Mouse (Mus musculus) left cerebral cortex, adult 11 months (tissue): ENCODE data around the gene Siah1a.

Source experiments
- DNase-seq: peaks from one replicate; pipeline ENCODE4 v3.0.0; 2022; ENCODE audit warnings: low spot score

The Siah1a gene

DNA sequence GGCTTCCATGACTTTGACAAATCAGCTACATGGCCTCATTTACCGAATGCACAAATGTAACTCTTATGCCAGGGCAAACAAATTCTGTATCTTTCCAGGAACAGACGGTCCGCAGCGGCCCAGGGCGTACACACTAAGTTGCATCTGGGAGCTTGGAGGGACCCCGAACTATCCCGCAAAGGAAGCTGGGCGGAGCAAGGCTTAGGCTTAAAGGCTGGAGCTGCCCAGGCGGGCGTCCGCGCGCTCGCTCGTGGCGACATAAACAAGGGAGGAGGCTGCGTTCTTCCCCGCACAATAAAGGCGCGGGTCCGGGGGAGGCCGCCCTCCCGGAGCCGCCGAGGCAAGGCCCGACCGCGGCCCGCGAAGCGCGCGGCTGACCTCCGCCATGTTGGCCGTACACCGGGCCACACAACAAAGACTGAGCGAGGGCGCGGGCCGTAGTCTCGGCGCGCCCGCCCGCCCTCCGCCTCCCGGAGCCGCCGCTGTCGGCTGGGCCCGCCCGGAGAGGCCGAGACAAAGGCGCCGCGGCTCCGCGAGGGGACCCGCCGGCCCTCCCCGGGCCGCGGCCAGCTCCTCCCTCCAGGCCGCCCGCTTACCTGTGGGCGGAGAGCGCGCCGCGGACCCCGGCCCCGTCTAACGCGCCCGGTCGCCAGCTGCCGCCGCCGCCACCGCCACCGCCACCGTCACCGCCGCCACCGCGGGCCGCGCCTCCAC is at the start of gene Siah1a, which contains the start of gene Gm10638:
Siah1a (minus strand) TSS at position 714 of the 714 bp plus-strand sequence.
Gm10638 (plus strand) TSS at position 479 of the 714 bp plus-strand sequence.
- DNase-seq = peak; percentile 36

DNA sequence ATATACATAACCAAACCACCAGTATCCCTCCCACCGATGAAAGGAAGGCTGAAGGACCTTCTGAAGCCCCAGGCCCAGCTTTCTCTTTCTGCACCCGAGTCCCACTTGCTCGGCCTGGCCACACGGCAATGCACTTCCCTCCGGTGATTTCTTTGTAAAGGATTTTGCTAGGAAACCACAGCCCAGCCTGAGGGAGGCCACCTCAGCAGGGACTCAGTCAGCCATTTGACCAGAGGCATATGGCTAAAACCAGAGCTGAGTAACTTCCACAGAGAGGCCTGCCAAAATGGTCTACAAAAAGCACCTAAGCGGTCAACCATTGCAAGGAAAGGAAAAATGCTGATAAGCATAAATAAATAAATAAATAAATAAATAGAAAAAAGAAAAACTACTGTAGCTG is 49.0 kb upstream of the Siah1a start:
- no peak for DNase-seq

DNA sequence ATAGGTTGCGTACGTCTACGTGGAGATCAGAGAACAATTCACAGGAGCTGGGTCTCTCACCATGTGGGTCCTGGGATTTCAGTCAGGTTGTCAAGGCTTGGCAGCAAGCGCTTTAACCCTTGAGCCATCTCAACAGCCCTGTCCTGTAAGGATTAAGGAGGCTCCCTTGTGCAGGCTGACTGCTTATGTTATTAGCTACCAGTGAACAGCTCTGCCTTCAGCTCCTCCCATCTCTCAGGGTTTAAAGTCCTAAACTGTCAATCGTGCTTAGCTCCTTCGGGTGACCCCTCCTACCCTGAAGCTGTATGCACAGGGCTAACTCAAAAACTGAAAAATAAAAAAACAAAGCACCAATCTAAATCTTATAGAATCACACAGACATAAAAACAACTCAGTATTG is 45.8 kb upstream of the Siah1a start:
- DNase-seq = no peak

GRCm38 (mm10) chr8:86789576-86789975 is 43.8 kb upstream of the Siah1a start:
- no peak for DNase-seq

DNA sequence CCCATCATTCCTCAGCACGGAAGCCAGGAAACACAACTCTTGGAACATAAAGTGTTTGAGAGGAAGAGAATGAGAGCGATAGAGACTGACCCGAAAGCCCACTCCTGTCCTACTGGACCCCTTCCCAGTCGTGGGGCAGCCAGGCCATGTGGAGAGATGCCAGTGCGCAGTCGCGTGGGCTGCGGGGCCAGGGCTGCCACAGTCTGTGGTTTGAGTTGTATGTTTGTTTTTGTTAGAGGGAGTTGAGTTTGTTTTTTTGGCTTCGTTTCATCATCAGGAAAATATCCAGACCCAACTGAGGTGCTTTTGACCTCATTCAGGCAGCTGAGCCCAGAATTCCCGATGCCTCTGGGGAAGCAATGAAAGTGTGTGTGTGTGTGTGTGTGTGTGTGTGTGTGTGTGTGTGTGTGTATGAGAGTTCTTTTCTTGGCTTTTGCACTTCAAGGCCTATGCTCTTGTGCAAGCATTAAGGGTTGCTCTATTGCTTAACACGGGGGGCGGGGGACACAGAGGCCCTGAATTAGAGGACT is 42.2 kb upstream of the Siah1a start:
- DNase-seq = no peak

GRCm38 (mm10) chr8:86786498-86786897 is 40.8 kb upstream of the Siah1a start:
- no peak for DNase-seq

DNA sequence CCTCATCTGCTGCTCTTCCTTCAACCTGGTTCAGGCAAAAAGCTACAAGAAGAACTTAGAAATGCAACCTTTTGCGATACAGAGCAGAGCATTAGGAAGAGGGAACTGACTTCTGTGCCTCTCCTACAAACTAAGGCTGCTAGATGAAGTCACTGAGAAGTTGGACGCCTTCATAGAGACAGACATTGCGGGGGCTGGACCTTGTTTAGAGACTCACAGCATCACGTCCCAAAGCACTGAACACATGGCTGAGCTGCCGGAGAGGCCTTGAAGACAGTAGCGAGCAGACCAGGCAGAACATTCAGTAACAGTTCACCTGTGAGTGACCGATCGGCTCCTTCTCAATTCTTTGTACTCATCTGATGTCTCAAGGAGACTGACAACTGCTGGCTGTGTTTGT is 35.4 kb upstream of the Siah1a start:
- DNase-seq = no peak

DNA sequence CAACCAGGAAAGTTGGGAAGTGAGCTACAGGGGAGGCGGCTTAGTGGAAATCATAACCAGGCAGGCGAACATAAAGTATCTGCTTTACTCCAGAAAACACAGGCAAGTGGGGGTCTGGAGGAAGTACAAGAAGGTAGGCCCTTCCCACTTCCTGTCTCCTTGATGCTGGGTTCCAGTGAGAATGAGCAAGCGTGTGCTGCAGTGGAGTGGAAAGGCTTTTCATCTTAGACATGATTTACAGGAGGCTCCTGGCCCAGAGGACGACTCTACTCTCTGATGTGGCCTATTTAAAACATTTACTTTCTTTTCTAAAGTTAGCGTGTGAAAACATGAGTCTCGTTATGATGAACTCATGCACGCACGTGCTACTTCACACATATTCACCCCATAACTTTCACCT is 33.5 kb upstream of the Siah1a start:
- no peak for DNase-seq

DNA sequence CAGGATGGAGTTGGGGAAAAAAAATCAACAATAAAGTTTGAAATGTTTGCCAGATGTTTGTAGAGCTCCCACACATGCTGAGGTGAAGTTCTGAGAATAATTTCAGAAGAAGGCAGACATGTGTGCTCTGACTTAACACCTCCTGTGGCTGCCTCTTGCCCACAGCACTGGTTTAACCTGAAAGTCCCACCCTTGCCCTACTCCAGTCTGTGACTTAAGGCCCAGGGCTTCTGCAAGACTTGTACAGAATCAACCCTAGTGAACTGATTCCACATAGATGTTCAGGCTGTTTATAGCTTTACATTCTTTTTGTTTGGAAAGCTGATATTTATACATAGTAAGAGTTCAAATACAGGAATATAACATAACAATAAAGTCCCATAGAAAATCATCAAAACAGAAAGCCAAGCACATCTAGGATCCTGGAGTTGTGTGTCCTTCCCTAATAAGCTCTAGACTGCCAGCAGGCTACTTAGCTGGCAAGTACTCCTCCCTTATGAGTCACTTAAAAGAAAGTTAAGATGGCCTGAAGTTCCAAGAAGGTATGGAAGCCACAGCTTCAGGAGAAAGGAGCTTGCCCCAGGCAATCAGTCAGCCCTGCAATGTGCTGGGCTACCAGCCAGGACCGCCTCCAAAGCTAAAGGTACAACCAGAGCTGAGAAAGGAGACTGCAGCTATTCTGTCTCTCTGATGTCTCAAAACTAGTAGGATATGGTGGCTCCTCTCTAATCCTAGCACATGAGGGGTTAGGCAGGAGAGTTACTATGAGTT is 24.4 kb upstream of the Siah1a start:
- DNase-seq = no peak

GRCm38 (mm10) chr8:86768499-86768898 is 22.8 kb upstream of the Siah1a start:
- DNase-seq = peak; percentile 48

DNA sequence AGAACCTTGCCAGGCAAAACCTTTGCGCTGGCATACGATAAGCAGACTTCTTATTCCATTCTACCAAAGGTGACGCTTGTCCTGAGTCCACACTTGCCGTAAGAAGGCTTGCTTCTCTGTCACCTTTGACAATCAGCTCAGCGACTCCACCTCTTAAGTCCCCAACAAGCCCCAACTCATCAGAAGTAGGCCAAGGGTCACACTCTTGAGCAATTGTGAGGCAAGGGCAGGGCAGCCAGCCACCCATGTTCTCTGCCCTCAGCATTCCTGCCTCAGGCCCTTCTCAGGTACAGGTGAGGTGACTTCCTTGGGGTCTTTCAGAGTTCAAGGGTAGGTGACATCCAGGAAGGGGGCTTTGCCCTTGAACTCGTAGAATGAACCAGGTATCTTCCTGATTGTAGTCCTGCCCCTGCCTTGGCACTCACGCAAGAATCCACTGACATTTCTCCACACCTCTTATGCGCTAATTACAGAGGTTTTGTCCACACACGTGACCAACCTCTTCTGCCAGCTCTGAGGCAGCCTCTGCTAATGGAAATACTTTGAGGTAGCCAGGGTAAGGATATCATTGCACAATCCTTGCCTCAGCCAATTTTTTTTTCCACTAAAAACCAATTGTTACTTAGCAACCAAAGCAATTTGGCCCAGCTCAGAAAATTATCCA is 20.9 kb upstream of the Siah1a start:
- no peak for DNase-seq

DNA sequence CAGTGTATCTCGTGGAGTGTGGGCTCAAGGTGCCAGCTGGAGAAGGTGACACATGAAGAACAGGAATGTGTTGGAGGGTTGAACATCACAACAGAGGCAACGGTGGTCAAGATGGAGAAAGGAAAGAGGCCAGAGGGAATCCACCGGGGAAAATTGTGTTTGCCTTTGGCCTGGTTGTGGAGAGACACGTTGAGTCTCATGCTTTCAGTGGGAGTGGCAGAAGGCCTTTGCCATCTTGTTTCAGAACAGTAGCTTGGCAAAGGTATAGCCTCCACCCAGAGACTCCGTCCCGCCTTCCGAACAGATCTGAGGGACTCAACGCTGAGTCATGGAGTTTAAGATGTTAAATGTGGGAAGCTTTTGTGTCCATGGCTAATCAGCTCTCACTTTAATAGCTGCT is 19.9 kb upstream of the Siah1a start:
- no peak for DNase-seq

DNA sequence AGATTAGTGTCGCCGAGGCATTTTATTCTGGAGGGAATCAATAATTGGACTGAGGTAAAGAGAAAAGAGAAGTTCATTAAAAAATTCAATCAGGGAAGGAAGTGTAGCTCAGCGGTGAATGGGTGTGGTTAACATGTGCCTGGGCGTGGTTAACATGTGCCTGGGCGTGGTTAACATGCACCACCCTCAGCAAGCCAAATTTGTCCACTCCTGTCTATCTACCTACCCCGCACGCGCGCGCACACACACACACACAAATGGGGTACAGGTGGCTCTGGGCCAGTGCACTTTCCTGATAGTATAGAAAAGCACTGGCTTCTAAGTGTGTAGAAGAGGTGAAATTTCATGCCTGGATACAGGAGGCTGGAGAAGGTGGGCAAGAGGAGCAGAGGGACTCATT is 19.4 kb upstream of the Siah1a start:
- DNase-seq = no peak

DNA sequence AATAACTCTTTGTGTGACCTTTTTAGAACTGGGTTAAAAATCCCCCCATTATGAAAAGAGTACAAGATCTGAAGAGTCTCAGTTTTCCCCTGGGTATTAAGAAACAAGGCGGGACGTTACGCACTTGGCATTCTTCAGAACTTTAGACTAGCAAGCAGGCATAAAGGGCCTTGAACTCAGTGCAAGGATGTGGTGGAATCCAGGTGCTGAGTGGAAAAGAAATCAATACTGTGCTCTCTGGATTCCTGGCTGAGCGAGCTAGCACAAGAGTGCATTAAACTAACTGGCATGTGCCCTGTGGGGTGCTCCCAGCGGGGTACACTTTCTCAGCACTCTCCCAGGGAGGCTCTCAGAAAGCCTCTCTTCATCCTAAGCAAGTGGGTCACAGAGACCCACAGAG is 17.1 kb upstream of the Siah1a start:
- no peak for DNase-seq

GRCm38 (mm10) chr8:86760746-86761145 is 15.0 kb upstream of the Siah1a start:
- no peak for DNase-seq

GRCm38 (mm10) chr8:86759090-86759491 is 13.4 kb upstream of the Siah1a start:
- no peak for DNase-seq

DNA sequence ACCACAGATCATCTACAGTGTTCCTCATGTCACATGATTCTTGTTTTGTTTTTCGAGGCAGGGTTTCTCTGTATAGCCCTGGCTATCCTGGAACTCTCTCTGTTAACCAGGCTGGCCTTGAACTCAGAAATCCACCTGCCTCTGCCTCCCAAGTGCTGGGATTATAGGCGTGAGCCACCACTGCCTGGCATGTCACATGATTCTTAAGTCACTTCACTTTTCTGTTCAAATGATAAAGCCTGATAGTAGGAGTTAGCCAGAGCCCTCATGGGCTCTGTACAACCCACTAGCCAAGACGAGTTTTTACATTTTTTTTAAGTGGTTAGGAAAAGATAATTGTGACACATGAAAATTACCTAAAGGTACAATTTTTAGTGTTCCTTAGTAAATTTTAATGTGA is 12.9 kb upstream of the Siah1a start:
- DNase-seq = no peak

DNA sequence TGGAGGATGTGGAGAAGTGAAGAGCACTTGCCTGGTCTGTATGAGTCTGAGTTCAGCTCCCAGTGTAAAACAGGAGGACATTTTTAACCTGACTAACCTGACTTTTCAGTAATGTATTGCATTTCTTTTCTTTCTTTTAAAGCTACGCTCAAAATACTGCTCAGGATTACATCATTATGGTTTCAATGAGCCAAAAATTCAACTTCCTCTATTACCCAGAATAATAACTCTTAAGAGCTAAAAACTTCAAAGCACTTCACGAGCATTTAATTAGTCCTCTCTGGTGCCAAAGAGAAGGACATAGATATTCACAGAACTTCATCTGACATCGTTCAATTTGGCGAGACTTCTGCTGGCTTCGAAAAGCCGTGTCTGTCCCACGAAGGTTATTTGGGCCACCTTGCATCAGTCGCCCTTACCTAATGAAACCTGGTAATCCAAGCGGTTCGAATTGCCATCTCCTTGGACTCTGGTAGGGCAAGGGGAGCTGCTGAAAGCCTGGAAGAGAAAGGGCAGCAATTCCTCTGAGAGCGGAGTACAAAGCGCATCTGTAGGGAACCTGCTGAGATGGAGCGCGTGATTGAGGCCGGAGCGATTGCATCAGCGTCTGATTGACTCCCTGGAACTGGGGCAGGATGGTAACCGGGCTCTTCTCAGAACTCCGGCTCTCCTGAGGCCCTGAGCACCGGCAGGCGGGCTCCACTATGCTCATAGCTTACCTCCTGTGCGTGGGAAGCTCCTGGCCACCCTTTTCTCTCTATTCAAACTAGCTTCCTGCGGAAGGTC is 11.4 kb upstream of the Siah1a start:
- peak; percentile 37 for DNase-seq

- no peak for DNase-seq
These were observed 4.1 kb upstream of the Siah1a start for GRCm38 (mm10) chr8:86749842-86750241.

DNA sequence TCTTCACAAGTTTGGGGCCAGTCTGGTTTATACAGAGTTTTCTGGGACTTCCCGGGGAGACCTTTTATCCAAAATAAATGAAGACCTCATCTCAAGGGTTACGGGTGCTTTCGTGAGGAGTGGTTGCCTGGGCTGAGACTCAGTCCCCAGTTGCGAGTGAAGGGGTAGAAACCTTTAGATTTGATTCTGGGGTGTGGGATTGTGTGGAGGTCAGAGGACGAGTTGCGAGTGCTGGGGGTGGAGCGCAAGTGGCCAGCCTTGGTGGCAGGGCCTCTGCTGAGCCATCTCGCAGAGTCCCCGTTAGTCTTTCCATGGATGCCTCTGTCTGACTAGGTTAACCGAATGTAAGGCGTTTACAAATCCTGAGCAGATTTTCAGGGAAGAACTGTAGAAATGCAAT is 777 bp upstream of the Siah1a start:
- DNase-seq = no peak

DNA sequence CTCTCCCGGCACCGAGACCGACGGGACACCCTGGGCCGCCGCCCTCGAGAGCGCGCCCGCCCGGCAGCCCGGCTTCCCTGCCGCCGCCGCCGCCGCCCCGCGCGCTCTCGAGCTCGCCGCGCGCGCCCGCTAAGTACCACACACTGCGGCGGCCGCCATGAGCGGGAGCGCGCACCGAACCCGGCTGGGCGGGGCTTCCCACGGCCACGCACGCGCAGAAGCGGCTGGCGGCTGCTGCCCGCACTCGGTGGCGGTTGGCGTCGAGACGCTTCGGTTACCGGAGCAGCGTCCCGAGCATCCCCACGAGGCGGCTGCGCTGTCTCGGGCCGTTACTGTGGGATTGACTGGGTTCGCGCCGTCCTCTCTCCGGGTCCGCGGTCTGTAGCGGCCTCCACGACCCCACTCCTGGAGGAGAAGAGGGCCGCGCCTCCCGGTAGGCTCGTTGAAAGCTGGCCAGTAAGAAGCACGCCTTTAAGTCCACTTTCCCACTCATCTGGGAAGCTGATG is 254 bp upstream of the Siah1a start:
- DNase-seq = peak; percentile 88
